Mouse (Mus musculus) heart, postnatal 0 days (tissue): Measurements from ENCODE around the gene Cox14. TPM values are rescaled to one million over a fixed set of nuclear protein-coding genes. Genes with fewer than 3 reads are reported as not detected.

ENCODE experiments used
- ATAC-seq: fragments of 200-750 bp; cut with Nextera tagmentation; 2 replicates; pipeline ENCODE4 v1.8.0; 2017; ENCODE audit warnings: low read depth, moderate number of reproducible peaks, moderate library complexity; ENCODE audit not compliant: insufficient read depth
- DNase-seq: peaks from one replicate; pipeline ENCODE4 v3.0.0-alpha.2; 2016; ENCODE audit warnings: low spot score
- H3K27ac ChIP-seq: fragments of 300-500 bp; sonication (generic); 2 replicates; pipeline ENCODE4 v1.5.1; 2014; ENCODE audit warnings: low read depth, mild to moderate bottlenecking
- H3K27me3 ChIP-seq: fragments of 300-500 bp; sonication (generic); 2 replicates; pipeline ENCODE4 v1.6.1; 2014; ENCODE audit warnings: low read length, mixed read lengths; ENCODE audit not compliant: control insufficient read depth, insufficient read depth
- H3K36me3 ChIP-seq: fragments of 300-500 bp; sonication (generic); replicated peaks from 2 replicates; pipeline ENCODE4 v1.6.1; 2014; ENCODE audit warnings: low read length, mixed read lengths; ENCODE audit not compliant: control insufficient read depth, insufficient read depth
- H3K4me1 ChIP-seq: fragments of 300-500 bp; sonication (generic); 2 replicates; pipeline ENCODE4 v1.6.1; 2014; ENCODE audit warnings: antibody characterized with exemption; ENCODE audit not compliant: control insufficient read depth, insufficient read depth
- H3K4me2 ChIP-seq: fragments of 300-500 bp; sonication (generic); 2 replicates; pipeline ENCODE4 v1.6.1; 2014; ENCODE audit warnings: low read depth, mild to moderate bottlenecking, low read length, moderate library complexity
- H3K4me3 ChIP-seq: fragments of 300-500 bp; sonication (generic); 2 replicates; pipeline ENCODE4 v1.5.1; 2014; ENCODE audit warnings: low read depth, low read length
- H3K9ac ChIP-seq: fragments of 300-500 bp; sonication (generic); replicated peaks from 2 replicates; pipeline ENCODE4 v1.6.1; 2014; ENCODE audit warnings: low read depth, low read length, mixed read lengths
- H3K9me3 ChIP-seq: fragments of 300-500 bp; sonication (generic); replicated peaks from 2 replicates; pipeline ENCODE4 v1.6.1; 2016; ENCODE audit warnings: low read length; ENCODE audit not compliant: control insufficient read depth
- CTCF ChIP-seq: IDR thresholded peaks from 2 replicates; pipeline ENCODE4 v1.5.1; 2016; ENCODE audit warnings: antibody characterized with exemption, control low read depth, low read depth
- EP300 ChIP-seq: IDR thresholded peaks from 2 replicates; pipeline ENCODE4 v1.6.1; 2016; ENCODE audit warnings: antibody characterized with exemption, low read depth
- WGBS: fragments of 180-500 bp; shearing (Covaris S2); extraction: QIAGEN DNeasy Blood & Tissue Kit; methylation state at CpG from one replicate; pipeline ENCODE4 v1.1.7; 2014; 5-methylcytosine and 5-hydroxymethylcytosine counted together
- polyA plus RNA-seq: library from polyadenylated mRNA; unstranded; fragments of >200 nt; fragmentation: Nextera tagmentation; extraction: Ambion mirVana; gene quantifications from 2 replicates; pipeline ENCODE4 v1.2.1, GENCODE M21; 2015
- total RNA-seq: library from RNA; depleted of rRNA; stranded (reverse); fragments of >200 nt; gene quantifications from 2 replicates; pipeline ENCODE4 v1.2.3, GENCODE M21; 2014; ENCODE audit warnings: low replicate concordance

The Cox14 gene
- total and polyA plus RNA-seq, 2 experiments from 2014 or later, result 195 to 341 TPM

DNA sequence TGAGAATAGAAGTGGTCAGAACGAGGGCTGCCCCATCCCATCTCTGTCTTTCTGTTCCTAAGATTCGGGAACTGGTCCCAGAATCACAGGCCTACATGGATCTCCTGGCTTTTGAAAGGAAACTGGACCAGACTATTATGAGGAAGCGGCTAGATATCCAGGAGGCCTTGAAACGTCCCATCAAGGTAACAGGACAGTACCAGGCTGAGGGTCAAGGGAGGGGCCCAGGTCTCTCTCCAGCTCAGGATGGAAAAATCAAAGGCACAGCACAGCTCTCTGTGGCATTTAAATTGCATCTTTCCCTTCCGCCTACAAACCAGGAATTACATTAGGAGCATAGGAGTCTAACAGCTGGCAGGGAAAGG is 21.8 kb upstream of the Cox14 start:
- H3K9ac ChIP-seq, result peak overlapping the region; percentile 34; the same call in 1 of the 2 replicates
- peaks cover 31% of the 10 kb centered on the region for H3K4me1 ChIP-seq
- no peak for TF ChIP-seq CTCF
- TF ChIP-seq EP300, result no peak
- peaks cover 24% of the 10 kb centered on the region for H3K36me3 ChIP-seq
- H3K4me3 ChIP-seq, result no peak overlapping the region; the same call in 1 of the 2 replicates
- H3K4me2 ChIP-seq, result peak overlapping the region; percentile 70
- ATAC-seq (no peak), DNase-seq (no peak)
- no peaks in the 10 kb centered on the region for H3K9me3 ChIP-seq
- peak overlapping the region; percentile 99 for H3K27ac ChIP-seq
- 46% methylated on average over 5 of the region's 5 CpGs for WGBS
- H3K27me3 ChIP-seq, result no peaks in the 10 kb centered on the region

DNA sequence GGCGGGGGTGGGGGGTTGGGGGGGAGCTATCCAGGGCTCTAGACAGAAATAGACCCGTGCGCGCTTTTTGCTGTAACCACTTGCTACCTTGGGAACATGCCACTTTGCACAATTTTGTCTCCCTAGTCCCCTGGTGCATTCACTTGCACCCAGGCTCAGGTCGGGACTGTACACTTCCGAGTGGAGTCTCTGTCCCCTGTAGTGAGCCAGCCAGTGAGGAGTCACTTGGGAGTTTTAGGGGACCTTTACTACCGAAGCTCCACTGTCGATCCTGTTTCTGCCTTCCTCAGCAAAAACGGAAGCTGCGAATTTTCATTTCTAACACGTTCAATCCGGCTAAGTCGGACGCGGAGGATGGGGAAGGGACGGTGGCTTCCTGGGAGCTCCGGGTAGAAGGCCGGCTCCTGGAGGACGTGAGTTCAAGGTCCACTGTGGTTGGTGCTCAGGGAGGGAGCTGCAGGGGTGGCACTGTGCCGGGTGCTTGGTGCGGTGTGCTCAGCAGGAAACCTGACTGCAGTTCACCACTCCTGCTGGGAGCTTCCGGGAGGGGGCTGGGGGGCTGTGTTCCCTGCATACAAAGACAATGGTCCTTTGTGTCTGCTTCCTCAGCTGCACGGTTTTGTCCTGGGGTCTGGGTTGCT is 21.3 kb upstream of the Cox14 start:
- Histone ChIP-seq H3K36me3 (peaks cover 29% of the 10 kb centered on the region), H3K4me1 (peaks cover 31% of the 10 kb centered on the region), H3K27ac (peak overlapping the region; percentile 99), H3K4me3 (peak overlapping the region; percentile 26), H3K4me2 (peak overlapping the region; percentile 70), H3K9ac (peak overlapping the region; percentile 36), H3K9me3 (no peaks in the 10 kb centered on the region), H3K27me3 (no peaks in the 10 kb centered on the region)
- DNase-seq, result no peak
- 26% methylated on average over 23 of the region's 23 CpGs for WGBS
- peak; percentile 4; the same call in 1 of the 2 replicates for ATAC-seq
- TF ChIP-seq CTCF, result no peak
- no peak for TF ChIP-seq EP300

DNA sequence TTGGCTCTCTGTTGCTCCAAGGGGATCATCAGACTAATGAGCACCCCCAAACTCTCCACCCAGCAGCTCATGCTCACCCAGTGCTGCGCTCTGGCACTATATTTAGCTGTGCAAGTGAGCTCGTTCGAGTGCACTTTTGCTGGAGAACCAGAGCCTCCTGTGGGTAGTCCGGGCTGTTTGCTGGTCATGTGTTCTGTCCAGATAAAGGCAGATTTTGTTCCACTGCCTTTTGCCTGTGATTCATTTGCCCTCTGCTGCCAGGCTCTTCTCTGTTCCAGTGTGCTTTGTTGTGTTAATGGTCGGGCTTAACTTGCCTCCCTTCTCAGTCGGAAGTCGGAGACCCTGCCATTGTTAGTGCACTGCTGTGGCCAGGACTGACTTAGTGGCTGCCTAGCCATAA is 20.5 kb upstream of the Cox14 start:
- Histone ChIP-seq H3K36me3 (peaks cover 36% of the 10 kb centered on the region), H3K27ac (peak overlapping the region; percentile 99), H3K4me1 (peaks cover 31% of the 10 kb centered on the region), H3K9me3 (no peaks in the 10 kb centered on the region), H3K4me3 (peak overlapping the region; percentile 26), H3K4me2 (peak overlapping the region; percentile 70), H3K9ac (peak overlapping the region; percentile 36; the same call in 1 of the 2 replicates), H3K27me3 (no peaks in the 10 kb centered on the region)
- peak; percentile 83 for DNase-seq
- ATAC-seq, result peak; percentile 64
- 16% methylated on average over 7 of the region's 7 CpGs for whole genome bisulfite sequencing
- TF ChIP-seq CTCF (no peak), EP300 (no peak)

DNA sequence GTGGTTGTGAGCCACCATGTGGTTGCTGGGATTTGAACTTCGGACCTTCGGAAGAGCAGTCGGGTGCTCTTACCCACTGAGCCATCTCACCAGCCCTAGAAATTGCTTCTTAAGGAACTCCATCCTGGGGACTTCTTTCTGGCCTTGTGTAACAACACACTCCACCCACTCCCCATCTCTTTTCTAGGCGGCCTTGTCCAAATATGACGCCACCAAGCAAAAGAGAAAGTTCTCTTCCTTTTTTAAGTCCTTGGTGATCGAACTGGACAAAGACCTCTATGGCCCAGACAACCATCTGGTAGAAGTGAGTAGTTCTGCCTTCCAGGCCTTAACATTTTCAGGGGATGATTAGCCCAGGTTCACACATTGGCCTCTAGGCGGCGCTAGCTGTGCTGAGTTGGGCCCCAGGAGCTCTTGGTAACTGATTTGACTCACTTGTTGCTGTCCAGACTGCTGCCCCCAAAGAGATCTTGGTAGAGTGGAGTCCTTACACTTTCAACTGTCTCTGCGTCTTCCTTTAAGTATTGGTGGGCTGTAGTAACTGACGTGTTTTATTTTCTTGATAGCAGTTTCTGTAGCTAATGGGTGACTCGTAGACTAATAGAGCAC is 19.9 kb upstream of the Cox14 start, which contains the start of gene Gm17349:
TSS of gene Gm17349 (minus strand) at position 51 of the 609 bp plus-strand sequence.
- H3K36me3 ChIP-seq, result peaks cover 43% of the 10 kb centered on the region
- TF ChIP-seq EP300, result no peak
- TF ChIP-seq CTCF, result peak; percentile 74
- H3K4me2 ChIP-seq, result peak within 1 kb of the TSS; percentile 70
- H3K9ac ChIP-seq, result peak within 1 kb of the TSS; percentile 36
- DNase-seq (peak; percentile 69), ATAC-seq (no peak)
- H3K4me1 ChIP-seq, result peaks cover 31% of the 10 kb centered on the region
- H3K27me3 ChIP-seq, result no peaks in the 10 kb centered on the region
- H3K27ac ChIP-seq, result peak within 1 kb of the TSS; percentile 99
- H3K9me3 ChIP-seq, result no peaks in the 10 kb centered on the region
- WGBS, result 64% methylated on average over 11 of the region's 11 CpGs
- peak within 1 kb of the TSS; percentile 26 for H3K4me3 ChIP-seq

DNA sequence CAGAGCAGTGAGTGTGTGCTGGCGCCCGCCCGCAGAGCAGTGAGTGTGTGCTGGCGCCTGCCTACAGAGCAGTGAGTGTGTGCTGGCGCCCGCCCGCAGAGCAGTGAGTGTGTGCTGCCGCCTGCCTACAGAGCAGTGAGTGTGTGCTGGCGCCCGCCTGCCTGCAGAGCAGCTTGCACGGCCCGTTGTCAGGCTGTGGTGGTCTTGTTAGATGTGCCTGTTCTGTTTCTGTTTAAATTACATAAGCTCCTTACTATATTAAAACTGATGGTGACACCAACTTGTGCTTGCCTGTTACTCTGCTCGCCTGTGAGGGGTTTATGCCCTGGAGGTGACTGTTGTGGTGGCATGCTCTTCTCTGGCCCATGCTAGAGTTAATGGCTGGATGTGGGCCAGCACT is 17.2 kb upstream of the Cox14 start:
- Histone ChIP-seq H3K4me1 (peaks cover 19% of the 10 kb centered on the region), H3K9ac (no peak overlapping the region), H3K27me3 (no peaks in the 10 kb centered on the region), H3K4me2 (no peak overlapping the region), H3K36me3 (peaks cover 69% of the 10 kb centered on the region), H3K9me3 (no peaks in the 10 kb centered on the region), H3K4me3 (no peak overlapping the region), H3K27ac (no peak overlapping the region)
- ATAC-seq (no peak), DNase-seq (no peak)
- TF ChIP-seq CTCF (no peak), EP300 (no peak)
- WGBS, result 93% methylated on average over 13 of the region's 13 CpGs
